ENCODE assay signal across 16 mouse cellular contexts in the genomic region with DNA sequence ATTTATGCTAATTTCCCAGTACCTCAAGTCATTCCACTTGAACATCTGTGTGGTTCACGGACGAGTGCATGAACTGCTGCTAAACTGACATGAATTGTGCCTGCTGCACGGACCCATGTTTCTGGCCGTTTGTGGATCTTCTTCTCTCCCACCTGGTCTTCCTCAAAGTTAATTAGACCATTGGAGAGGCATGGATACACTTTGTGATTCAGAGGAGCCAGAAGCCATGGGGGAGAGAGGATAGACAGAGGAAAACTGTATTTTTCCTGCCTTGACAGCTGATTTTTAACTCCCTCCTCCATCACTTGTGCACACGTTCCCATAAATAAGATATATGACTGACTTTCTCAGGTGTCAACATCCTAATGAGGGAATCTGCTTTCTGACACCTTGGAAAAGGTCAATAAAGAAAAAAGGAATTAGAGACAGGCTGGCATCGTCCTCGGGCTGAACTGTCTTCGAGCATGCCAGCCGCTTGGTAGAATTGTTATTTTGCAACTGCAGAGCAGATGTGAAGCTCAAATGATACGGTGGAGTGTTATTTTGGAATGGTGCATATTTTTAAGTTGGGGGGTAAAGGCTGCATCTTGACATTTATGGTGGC. TPM values are rescaled to one million over a fixed set of nuclear protein-coding genes. Genes with fewer than 3 reads are reported as not detected.
"Had no signal": no experiment of that assay in that cellular context is flagged by ENCODE, and none has a peak within 500 bp of the region (broad histone marks: within the 10 kb centered on the region; RNA-seq: fewer than 3 reads in every experiment).

No protein-coding gene starts in this region.

- H3K4me1 ChIP-seq: liver, embryonic 13.5 days; lung, embryonic 15.5 days; megakaryocyte, embryonic 14.5 days; stomach, embryonic 15.5 days had no signal

- H3K9ac ChIP-seq: limb, embryonic 12.5 days; liver, embryonic 13.5 days; liver, postnatal 0 days; lung, embryonic 15.5 days; stomach, embryonic 15.5 days had no signal

- ATAC-seq: intestine, postnatal 0 days; liver, postnatal 0 days had no signal

- H3K9me3 ChIP-seq: limb, embryonic 12.5 days; liver, embryonic 13.5 days; lung, embryonic 15.5 days; megakaryocyte, embryonic 14.5 days; stomach, embryonic 15.5 days had no signal

- H3K36me3 ChIP-seq: limb, embryonic 12.5 days; liver, embryonic 13.5 days; lung, embryonic 15.5 days; stomach, embryonic 15.5 days had no signal

- DNase-seq: kidney, postnatal 10 days; liver; liver, embryonic 13.5 days; liver, postnatal 0 days; lung, postnatal 14 days; right cerebral cortex, postnatal 14 days; thymus, adult 2 months; thymus, postnatal 25 days had no signal

- H3K27me3 ChIP-seq: limb, embryonic 12.5 days; liver, embryonic 13.5 days; lung, embryonic 15.5 days; megakaryocyte, embryonic 14.5 days; stomach, embryonic 15.5 days had no signal

- H3K4me3 ChIP-seq: left cerebral cortex, adult 2 months; limb, embryonic 12.5 days; liver, embryonic 13.5 days; lung, embryonic 15.5 days; megakaryocyte, embryonic 14.5 days; stomach, embryonic 15.5 days had no signal

- H3K27ac ChIP-seq: left cerebral cortex, adult 2 months; liver, embryonic 13.5 days; lung, embryonic 15.5 days; macrophage; stomach, embryonic 15.5 days had no signal

- H3K4me2 ChIP-seq: limb, embryonic 12.5 days; liver, embryonic 13.5 days; lung, embryonic 15.5 days; midbrain, embryonic 11.5 days; stomach, embryonic 15.5 days had no signal

RNA-seq across cellular contexts. Expression of a gene that starts 34.9 kb away (rescaled TPM):
- polyA plus RNA-seq: macrophage had no signal
